Mouse (Mus musculus) ES-CJ7 (cell line): ENCODE data around the gene 2610301B20Rik.
"Not testable (repeated sequence)": the region's sequence is repeated elsewhere in the genome, so short reads cannot be mapped to it uniquely, and the experiment has no call there.

Experiments
- DNase-seq: peaks from one replicate; pipeline ENCODE4 v3.0.0; 2011; ENCODE audit warnings: low read depth, low spot score

2610301B20Rik gene

GRCm38 (mm10) chr4:10905234-10905801 lies 31.0 kb downstream of the 2610301B20Rik start:
- DNase-seq = peak; percentile 19

DNA sequence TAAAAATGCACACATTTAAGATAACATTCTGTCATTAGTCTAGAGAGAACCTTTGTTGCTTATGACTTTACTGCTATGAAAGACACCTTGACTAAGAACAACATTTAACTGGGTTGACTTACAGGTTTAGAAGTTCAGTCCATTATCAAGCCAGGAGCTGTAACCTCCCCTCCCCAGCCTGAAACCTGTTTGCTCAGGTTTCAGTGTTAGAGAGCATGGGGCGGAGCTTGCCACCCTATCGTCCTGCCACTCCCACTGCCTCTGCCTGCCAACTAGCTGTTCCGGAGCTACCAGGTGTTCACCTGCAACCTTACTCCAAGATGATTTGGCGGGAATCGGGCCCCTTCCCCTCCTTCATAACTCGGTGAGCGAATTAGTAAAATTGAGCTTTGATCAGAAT lies 37.1 kb downstream of the 2610301B20Rik start:
- DNase-seq = not testable (repeated sequence)

DNA sequence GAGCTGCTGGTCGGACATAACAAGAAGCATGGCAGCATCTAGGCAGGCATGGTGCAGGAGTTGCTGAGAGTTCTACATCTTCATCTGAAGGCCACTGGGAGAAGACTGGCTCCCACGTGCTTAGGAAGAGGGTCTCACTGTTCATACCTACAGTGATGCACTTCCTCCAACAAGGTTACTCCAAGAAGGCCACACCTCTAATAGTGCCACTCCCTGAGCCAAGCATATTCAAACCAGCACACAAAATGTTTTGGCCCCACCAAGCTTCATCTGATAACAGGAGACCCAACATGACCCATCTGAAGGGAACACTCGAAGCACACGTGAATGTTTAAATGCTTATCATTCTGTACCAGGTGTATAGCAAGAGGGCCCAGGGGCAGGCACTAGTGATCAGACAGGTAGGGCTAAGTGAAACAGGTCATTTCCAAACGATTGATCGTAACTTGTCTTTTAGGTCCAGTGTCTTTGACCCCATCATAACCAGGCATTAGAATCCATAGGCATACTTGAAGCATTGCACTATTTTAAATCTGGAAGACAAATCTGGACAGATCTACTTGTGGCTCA lies 37.7 kb downstream of the 2610301B20Rik start:
- DNase-seq = no peak

GRCm38 (mm10) chr4:10912611-10913301 lies 38.5 kb downstream of the 2610301B20Rik start:
- DNase-seq = peak; percentile 93

- no peak for DNase-seq
Observed at GRCm38 (mm10) chr4:10913409-10913808, 39.1 kb downstream of the 2610301B20Rik start.

DNA sequence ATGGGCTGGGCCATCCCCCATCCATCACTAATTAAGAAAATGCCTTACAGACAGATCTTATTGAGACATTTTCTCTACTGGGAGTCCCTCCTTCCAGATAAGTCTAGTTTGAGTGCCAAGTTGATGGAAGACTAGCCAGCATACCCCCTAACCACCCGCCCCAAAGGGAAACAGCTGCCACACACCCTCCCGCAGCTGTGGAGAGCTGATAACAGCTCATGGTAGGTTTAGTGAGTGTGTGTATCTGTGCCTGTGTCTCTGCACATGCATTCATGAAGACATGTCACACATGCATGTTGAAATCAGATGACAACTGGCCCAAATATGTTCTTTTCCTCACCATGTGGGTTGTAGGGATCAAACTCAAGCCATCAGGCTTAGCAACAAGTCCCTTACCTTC lies 40.5 kb downstream of the 2610301B20Rik start:
- DNase-seq = no peak

- DNase-seq = no peak
Observed at GRCm38 (mm10) chr4:10915271-10915670, 41.0 kb downstream of the 2610301B20Rik start.

DNA sequence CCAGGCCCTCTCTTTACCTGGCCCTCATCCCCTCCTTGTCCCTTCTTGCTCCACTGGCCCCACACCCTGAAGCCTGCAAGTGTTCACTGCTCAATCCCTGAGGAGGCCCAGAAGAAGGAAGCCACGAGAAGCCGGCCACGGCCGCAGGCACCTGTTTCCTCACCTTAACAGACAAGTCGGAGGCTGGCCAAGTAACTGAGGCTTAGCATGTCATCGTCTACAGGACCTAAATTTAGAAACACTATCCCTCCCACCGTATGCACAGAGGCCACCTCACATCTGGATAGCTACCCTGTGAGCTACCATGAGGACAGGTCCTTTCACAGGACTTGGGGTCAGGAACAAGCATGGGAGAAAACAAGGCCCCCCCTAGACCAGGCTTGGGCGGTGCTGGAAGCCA lies 44.1 kb downstream of the 2610301B20Rik start:
- no peak for DNase-seq

DNA sequence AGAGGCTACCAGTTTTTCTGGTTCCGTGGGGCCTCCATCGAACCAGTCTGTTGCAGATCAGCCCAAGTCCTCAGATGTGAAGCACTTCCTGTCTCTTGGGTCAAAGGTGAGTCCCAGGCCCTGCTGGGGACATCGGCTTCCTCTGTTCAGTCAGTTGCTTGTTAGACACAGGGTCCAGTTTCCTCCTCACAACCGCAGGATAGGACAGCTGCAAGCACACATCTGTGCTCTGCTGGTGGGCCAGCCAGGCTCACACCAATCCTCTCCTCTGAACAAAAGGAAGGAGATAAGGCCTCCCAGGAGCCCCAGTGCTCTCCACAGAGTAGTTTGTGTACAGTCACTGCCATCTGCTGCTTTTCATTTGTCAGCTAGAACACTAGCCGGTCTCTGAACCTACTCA lies 44.8 kb downstream of the 2610301B20Rik start:
- no peak for DNase-seq

DNA sequence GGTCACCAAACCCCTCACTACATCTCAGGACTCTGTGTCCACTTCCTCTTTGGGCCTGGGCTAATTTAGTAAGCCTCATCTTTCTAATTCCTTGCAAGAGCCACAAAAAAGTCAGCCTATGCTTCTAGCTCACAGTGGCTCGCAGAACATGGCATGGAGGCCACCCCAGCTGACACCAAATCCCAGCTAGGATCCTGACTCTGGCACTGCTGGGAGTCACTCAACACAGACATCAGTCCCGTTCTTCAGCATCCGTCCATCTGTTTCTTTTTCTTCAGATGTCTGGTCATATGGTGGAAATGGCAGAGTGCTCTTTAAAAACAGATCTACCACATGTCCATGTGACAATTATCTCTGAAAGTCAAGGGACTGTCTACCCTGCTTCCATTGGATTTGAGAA lies 45.2 kb downstream of the 2610301B20Rik start:
- no peak for DNase-seq

DNA sequence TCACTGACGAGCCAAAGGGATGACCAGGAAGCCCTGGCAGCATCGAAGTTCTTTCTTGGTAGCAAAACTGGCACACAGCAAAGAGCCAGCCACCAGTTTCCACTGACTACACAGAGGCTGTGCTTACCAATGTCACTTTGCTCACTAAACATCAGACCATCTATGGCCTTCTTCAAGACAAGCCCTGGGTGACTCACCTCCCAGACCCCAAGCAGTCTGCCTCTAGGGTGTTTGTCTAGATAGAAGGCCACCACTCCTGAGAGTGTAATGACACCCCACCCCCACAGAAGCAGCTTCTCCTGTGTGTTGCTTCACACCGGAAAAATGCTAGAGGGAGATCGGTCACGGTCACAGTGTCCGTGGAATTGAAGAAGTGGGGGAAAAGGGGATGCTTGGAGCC lies 45.7 kb downstream of the 2610301B20Rik start:
- no peak for DNase-seq

- DNase-seq = no peak
Observed at GRCm38 (mm10) chr4:10920622-10921021, 46.3 kb downstream of the 2610301B20Rik start.

DNA sequence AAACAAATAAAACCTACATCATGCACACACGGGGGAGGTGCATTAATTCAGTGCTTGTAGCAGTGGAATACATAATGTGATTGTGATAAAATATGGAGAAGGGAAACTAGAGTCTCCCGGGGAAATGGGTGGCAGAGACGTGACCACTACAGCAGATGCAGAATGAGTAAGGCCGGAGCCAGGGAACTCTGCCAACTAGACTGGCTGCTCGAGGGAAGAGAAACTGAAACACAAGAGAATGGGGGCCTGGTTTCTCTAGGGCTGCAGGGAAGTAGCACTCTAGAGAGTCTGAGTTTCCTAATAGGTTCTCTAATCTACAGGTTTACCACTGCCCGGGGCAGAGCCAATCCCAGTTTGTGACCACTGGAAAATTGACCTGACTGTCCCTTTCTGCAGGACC lies 48.9 kb downstream of the 2610301B20Rik start:
- no peak for DNase-seq

- no peak for DNase-seq
Observed at GRCm38 (mm10) chr4:10924140-10924539, 49.8 kb downstream of the 2610301B20Rik start.

- no peak for DNase-seq
Observed at GRCm38 (mm10) chr4:10924541-10924940, 50.2 kb downstream of the 2610301B20Rik start.

GRCm38 (mm10) chr4:10926416-10926815 lies 52.1 kb downstream of the 2610301B20Rik start:
- no peak for DNase-seq

DNA sequence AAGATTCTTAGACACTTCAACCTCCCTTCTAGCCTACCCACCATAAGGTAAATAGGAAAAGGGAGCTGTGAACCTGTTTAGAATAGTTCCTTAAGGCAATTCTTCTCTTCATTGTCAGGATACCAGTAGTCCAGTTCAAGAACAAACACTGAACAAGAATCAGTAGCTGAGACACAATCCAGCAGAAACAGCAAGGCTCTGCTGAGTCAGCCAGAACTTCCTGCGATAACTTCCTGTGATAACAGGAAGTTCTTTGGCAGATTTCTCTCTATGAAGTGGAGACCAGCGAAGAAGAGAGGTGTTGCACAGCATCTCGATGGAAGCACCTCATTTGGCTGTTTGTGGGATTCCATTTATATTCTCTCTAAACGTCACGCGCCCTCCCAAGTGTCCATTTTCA lies 53.9 kb downstream of the 2610301B20Rik start:
- no peak for DNase-seq

DNA sequence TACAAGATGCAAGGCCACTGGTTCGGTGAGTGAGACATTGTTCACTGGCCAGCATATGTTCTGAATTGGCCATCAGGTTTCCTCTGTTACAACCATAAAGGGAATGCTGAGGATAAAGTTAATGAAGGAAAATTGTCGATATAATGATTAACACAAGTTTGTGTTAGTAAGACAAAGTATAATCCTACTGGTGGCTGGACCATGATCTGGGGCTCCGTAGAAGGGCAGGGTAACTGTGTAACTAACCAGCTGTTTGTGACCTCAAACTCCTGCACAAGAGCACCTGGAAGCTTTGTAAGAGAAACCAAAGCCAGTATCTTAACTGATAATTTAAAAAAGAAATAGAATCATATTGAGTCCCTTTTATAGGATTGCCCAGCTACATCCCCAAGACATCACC lies 55.4 kb downstream of the 2610301B20Rik start:
- DNase-seq = no peak

GRCm38 (mm10) chr4:10931040-10931439 lies 56.7 kb downstream of the 2610301B20Rik start:
- DNase-seq = peak; percentile 73

DNA sequence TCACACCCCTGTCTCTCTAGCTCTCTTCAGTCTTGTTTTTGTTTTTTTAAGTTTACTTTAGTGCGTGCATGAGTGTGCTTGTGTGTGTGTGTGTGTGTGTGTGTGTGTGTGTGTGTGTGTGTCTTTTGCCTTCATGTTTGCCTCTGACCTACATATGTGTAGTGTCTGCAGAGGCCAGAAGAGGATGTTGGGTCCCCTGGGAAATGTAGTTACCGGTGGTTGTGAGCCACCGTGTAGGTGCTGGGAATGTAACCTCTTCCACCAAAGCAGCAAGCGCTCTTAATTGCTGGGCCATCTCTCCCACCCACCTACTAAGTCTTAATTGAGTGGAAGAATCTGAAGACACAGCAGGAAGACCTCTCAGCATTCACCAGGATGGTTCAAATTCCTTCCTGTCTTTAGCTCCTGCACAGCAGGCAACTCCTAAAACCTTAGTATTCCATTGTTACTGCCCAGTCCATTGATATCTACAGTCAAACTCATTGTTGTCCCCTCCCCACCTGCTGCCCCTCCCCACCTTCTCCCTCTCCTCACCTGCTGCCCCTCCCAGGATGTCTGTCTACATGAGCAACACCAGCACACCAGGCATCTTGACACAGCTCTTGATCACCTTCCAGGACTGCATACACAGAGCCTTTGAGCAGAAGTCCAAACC lies 57.9 kb downstream of the 2610301B20Rik start:
- DNase-seq = peak; percentile 98

- DNase-seq = no peak
Observed at GRCm38 (mm10) chr4:10932782-10933181, 58.5 kb downstream of the 2610301B20Rik start.

- DNase-seq = no peak
Observed at GRCm38 (mm10) chr4:10936766-10937165, 62.5 kb downstream of the 2610301B20Rik start.
